Mouse (Mus musculus): ENCODE results near the gene Ccnt1.

The Ccnt1 gene

GRCm38 (mm10) chr15:98570873-98571538 lies at the start of gene Ccnt1, which contains the start of gene 4930415O20Rik:
Ccnt1 (minus strand) TSS chr15:98570923.
4930415O20Rik (plus strand) TSS chr15:98571004.
- DNase-seq (ENCODE audit: extremely low spot score, low read depth, low spot score), result no peak

GRCm38 (mm10) chr15:98617176-98617537 lies 46.4 kb upstream of the Ccnt1 start:
- DNase-seq (ENCODE audit: extremely low spot score, low read depth, low spot score), result peak; percentile 93

- DNase-seq (ENCODE audit: extremely low spot score, low read depth, low spot score), result no peak
These were observed 45.8 kb upstream of the Ccnt1 start for GRCm38 (mm10) chr15:98616362-98617175.

- no peak for DNase-seq (ENCODE audit: extremely low spot score, low read depth, low spot score)
These were observed 45.0 kb upstream of the Ccnt1 start for GRCm38 (mm10) chr15:98615751-98616150.

GRCm38 (mm10) chr15:98614971-98615370 lies 44.2 kb upstream of the Ccnt1 start:
- no peak for DNase-seq (ENCODE audit: extremely low spot score, low read depth, low spot score)

- no peak for DNase-seq (ENCODE audit: extremely low spot score, low read depth, low spot score)
These were observed 43.8 kb upstream of the Ccnt1 start for GRCm38 (mm10) chr15:98614551-98614950.

GRCm38 (mm10) chr15:98612229-98612628 lies 41.5 kb upstream of the Ccnt1 start:
- DNase-seq (ENCODE audit: extremely low spot score, low read depth, low spot score), result no peak

- no peak for DNase-seq (ENCODE audit: extremely low spot score, low read depth, low spot score)
These were observed 39.5 kb upstream of the Ccnt1 start for GRCm38 (mm10) chr15:98610131-98610633.

- DNase-seq (ENCODE audit: extremely low spot score, low read depth, low spot score), result no peak
These were observed 38.8 kb upstream of the Ccnt1 start, which contains the start of gene Adcy6 for GRCm38 (mm10) chr15:98609331-98610130. Adcy6 (minus strand) TSS chr15:98610076.

- DNase-seq (ENCODE audit: extremely low spot score, low read depth, low spot score), result no peak
These were observed 38.1 kb upstream of the Ccnt1 start for GRCm38 (mm10) chr15:98608784-98609250.

GRCm38 (mm10) chr15:98608058-98608783 lies 37.5 kb upstream of the Ccnt1 start:
- DNase-seq (ENCODE audit: extremely low spot score, low read depth, low spot score), result no peak

- no peak for DNase-seq (ENCODE audit: extremely low spot score, low read depth, low spot score)
These were observed 36.8 kb upstream of the Ccnt1 start for GRCm38 (mm10) chr15:98607557-98607956.

GRCm38 (mm10) chr15:98606739-98607138 lies 36.0 kb upstream of the Ccnt1 start:
- no peak for DNase-seq (ENCODE audit: extremely low spot score, low read depth, low spot score)

GRCm38 (mm10) chr15:98606051-98606536 lies 35.4 kb upstream of the Ccnt1 start:
- no peak for DNase-seq (ENCODE audit: extremely low spot score, low read depth, low spot score)

- DNase-seq (ENCODE audit: extremely low spot score, low read depth, low spot score), result no peak
These were observed 33.4 kb upstream of the Ccnt1 start for GRCm38 (mm10) chr15:98604041-98604575.

- DNase-seq (ENCODE audit: extremely low spot score, low read depth, low spot score), result no peak
These were observed 32.3 kb upstream of the Ccnt1 start for GRCm38 (mm10) chr15:98602921-98603458.

GRCm38 (mm10) chr15:98602191-98602881 lies 31.6 kb upstream of the Ccnt1 start:
- no peak for DNase-seq (ENCODE audit: extremely low spot score, low read depth, low spot score)

- DNase-seq (ENCODE audit: extremely low spot score, low read depth, low spot score), result no peak
These were observed 31.1 kb upstream of the Ccnt1 start for GRCm38 (mm10) chr15:98601832-98602190.

- DNase-seq (ENCODE audit: extremely low spot score, low read depth, low spot score), result no peak
These were observed 29.4 kb upstream of the Ccnt1 start for GRCm38 (mm10) chr15:98600036-98600709.

Data from hindlimb bud, embryonic 11.5 days (tissue).